Mouse (Mus musculus) forebrain, embryonic 12.5 days (tissue): ENCODE measurements around the gene Gmnn. TPM values are rescaled to one million over a fixed set of nuclear protein-coding genes. Genes with fewer than 3 reads are reported as not detected.
"Not testable (repeated sequence)": the region's sequence is repeated elsewhere in the genome, so short reads cannot be mapped to it uniquely, and the experiment has no call there.

Experiments used
- ATAC-seq: fragments of 200-750 bp; cut with Nextera tagmentation; 2 replicates; pipeline ENCODE4 v1.8.0; 2017; ENCODE audit warnings: moderate TSS enrichment; ENCODE audit not compliant: low FRiP score
- H3K27ac ChIP-seq: fragments of 300-500 bp; sonication (generic); 2 replicates; pipeline ENCODE4 v1.5.1; 2016; ENCODE audit warnings: mild to moderate bottlenecking
- H3K27me3 ChIP-seq: fragments of 300-500 bp; sonication (generic); 2 replicates; pipeline ENCODE4 v1.6.1; 2016; ENCODE audit warnings: mild to moderate bottlenecking
- H3K36me3 ChIP-seq: fragments of 300-500 bp; sonication (generic); replicated peaks from 2 replicates; pipeline ENCODE4 v1.6.1; 2016; ENCODE audit warnings: mild to moderate bottlenecking
- H3K4me1 ChIP-seq: fragments of 300-500 bp; sonication (generic); 2 replicates; pipeline ENCODE4 v1.6.1; 2016
- H3K4me2 ChIP-seq: fragments of 300-500 bp; sonication (generic); 2 replicates; pipeline ENCODE4 v1.6.1; 2016; ENCODE audit warnings: mild to moderate bottlenecking, moderate library complexity
- H3K4me3 ChIP-seq: fragments of 300-500 bp; sonication (generic); replicated peaks from 2 replicates; pipeline ENCODE4 v1.5.1; 2016; ENCODE audit warnings: mild to moderate bottlenecking
- H3K9ac ChIP-seq: fragments of 300-500 bp; sonication (generic); 2 replicates; pipeline ENCODE4 v1.6.1; 2016; ENCODE audit warnings: mild to moderate bottlenecking
- H3K9me3 ChIP-seq: fragments of 300-500 bp; sonication (generic); 2 replicates; pipeline ENCODE4 v1.6.1; 2016
- WGBS: fragments of 180-500 bp; shearing (Covaris S2); methylation state at CpG from one replicate; pipeline ENCODE4 v1.1.7; 2016; 5-methylcytosine and 5-hydroxymethylcytosine counted together
- polyA plus RNA-seq: library from polyadenylated mRNA; unstranded; fragments of >200 nt; fragmentation: Nextera tagmentation; extraction: Ambion mirVana; gene quantifications from 2 replicates; pipeline ENCODE4 v1.2.1, GENCODE M21; 2016

Gene Gmnn
- polyA plus RNA-seq, 1 experiment from 2014 or later = 131 TPM

DNA sequence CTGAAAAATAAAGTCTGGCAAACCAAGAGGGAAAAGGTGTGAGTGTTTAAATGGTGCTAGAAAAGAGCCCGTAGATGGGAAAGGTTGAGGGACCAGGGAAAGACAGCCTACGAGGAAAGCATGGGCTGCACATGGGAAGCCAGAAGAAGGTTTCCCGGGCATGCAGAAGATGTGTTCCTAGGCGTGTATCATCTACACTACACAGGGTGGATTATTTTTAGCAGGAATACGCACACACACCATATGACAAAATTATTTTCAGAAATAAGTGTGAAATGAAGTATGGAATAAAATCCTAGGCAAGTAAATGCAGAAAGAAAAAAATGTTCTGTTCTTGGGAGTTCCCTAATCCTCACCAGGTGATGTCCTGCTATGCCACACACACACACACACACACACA is 25.8 kb upstream of the Gmnn start:
- no peak for ATAC-seq
- no peak overlapping the region for H3K27ac ChIP-seq
- H3K4me1 ChIP-seq = peaks cover 3% of the 10 kb centered on the region; the same call in 1 of the 2 replicates
- H3K9me3 ChIP-seq = no peaks in the 10 kb centered on the region
- H3K36me3 ChIP-seq = no peaks in the 10 kb centered on the region
- no peak overlapping the region for H3K9ac ChIP-seq
- H3K4me2 ChIP-seq = no peak overlapping the region
- no peaks in the 10 kb centered on the region for H3K27me3 ChIP-seq
- no peak overlapping the region for H3K4me3 ChIP-seq
- 93% methylated on average over 5 of the region's 5 CpGs for WGBS

DNA sequence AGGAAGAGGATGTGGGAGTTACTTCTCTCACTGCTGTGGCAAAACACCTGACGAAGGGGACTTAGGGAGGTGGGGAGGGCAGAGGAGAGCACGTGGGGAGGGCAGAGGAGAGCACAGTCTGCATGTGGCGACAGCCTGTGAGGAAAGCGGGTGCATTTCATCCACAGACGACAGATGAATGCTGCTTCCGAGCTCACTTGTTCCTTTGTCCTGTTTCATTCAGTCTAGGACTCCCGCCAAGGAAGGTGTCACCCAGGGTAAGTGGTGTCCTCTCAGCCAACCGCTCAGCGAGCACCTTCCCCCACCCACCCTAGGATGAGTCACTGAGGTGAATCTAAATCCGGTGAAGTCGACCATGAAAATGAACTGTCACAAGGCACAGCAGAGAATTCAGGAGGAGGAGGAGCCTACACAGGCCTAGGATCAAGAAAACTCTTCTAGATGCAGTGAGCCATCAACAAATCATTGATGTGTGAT is 24.3 kb upstream of the Gmnn start:
- H3K4me1 ChIP-seq = peaks cover 3% of the 10 kb centered on the region; the same call in 1 of the 2 replicates
- ATAC-seq = peak; percentile 63; the same call in 1 of the 2 replicates
- no peaks in the 10 kb centered on the region for H3K36me3 ChIP-seq
- no peak overlapping the region for H3K4me3 ChIP-seq
- no peaks in the 10 kb centered on the region for H3K27me3 ChIP-seq
- no peak overlapping the region for H3K4me2 ChIP-seq
- no peak overlapping the region for H3K9ac ChIP-seq
- H3K27ac ChIP-seq = no peak overlapping the region
- WGBS = 55% methylated on average over 11 of the region's 11 CpGs
- no peaks in the 10 kb centered on the region for H3K9me3 ChIP-seq

DNA sequence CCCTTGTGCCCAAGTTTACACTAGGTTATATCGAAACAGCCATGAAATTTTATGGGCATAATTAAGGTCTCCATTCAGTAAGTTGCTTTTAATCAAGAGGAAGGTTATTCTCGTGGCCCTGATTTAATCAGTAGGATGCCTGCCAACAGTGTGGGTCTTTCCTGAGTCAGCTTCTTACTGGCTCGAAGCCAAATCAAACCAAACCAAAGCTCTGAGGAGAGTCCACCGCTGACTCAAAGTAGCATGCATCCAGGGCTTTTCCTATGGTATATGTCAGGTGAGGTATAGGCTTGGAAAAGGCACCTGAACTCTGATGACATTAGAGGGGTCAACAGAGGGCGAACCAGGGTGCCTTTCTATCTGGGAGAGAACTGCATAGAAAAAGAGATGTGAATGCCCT is 20.2 kb upstream of the Gmnn start:
- WGBS = 77% methylated on average over 5 of the region's 5 CpGs
- H3K4me3 ChIP-seq = no peak overlapping the region
- no peak overlapping the region for H3K9ac ChIP-seq
- no peak overlapping the region for H3K27ac ChIP-seq
- peaks cover 3% of the 10 kb centered on the region; the same call in 1 of the 2 replicates for H3K4me1 ChIP-seq
- H3K4me2 ChIP-seq = no peak overlapping the region
- H3K27me3 ChIP-seq = no peaks in the 10 kb centered on the region
- no peaks in the 10 kb centered on the region for H3K36me3 ChIP-seq
- H3K9me3 ChIP-seq = no peaks in the 10 kb centered on the region
- no peak for ATAC-seq

DNA sequence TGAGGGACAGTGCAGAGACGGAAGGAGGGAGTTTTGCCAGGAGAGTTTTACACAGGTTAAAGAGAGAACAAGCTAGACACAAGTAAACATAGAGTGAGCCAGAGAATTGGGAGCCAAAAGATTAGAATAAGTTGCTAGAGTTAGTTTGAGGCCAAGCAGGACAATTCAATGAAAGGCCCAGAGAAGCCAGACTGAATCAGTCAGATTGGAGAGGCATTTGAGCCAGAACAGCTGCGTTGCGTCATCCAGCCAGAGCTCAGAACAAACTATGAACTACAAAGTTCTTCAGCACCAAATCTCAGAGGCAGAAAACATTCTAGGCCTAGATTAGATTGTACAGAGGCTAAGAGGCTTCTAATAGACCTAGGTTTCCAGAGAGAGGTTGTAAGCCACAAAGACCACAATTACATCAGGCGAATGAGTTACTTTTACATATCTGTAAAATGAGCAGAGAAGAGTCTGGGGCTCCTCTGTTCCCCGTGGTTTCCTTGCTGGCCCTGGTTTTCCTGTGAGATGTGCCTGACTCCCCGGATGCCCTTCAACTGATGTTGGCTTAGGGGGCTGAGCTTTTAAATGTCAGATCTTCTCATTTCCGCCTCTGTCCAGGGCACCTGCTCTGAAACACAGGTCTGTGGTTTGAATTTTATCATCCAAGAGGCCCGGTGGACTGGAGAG is 17.1 kb upstream of the Gmnn start:
- Histone ChIP-seq H3K4me2 (no peak overlapping the region), H3K9ac (no peak overlapping the region), H3K27me3 (no peaks in the 10 kb centered on the region), H3K9me3 (no peaks in the 10 kb centered on the region), H3K27ac (no peak overlapping the region), H3K4me1 (no peaks in the 10 kb centered on the region), H3K4me3 (no peak overlapping the region), H3K36me3 (no peaks in the 10 kb centered on the region)
- ATAC-seq = no peak
- WGBS = 89% methylated on average over 8 of the region's 8 CpGs

DNA sequence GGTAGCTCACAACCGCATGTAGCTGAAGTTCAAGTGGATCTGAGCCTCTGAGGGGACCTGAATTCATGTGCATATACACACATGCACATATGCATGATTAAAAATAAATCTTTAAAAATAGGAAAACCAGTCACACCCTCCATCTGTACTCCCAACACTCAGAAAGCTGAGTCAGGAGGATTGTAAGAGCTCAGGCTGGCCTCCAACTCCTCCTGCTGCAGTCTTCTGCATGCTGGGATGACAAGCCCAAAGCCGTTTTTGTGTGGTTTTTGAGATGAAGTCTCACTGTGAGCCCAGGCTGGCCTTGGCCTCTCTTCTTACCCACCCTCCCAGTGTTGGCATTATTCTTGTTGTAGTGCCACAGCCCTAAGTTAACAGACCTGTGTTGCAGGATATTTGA is 16.3 kb upstream of the Gmnn start:
- H3K9ac ChIP-seq = no peak overlapping the region
- H3K4me3 ChIP-seq = no peak overlapping the region
- no peaks in the 10 kb centered on the region for H3K4me1 ChIP-seq
- H3K36me3 ChIP-seq = no peaks in the 10 kb centered on the region
- H3K27me3 ChIP-seq = no peaks in the 10 kb centered on the region
- H3K9me3 ChIP-seq = no peaks in the 10 kb centered on the region
- 82% methylated on average over 2 of the region's 2 CpGs for WGBS
- ATAC-seq = no peak
- no peak overlapping the region for H3K4me2 ChIP-seq
- no peak overlapping the region for H3K27ac ChIP-seq

DNA sequence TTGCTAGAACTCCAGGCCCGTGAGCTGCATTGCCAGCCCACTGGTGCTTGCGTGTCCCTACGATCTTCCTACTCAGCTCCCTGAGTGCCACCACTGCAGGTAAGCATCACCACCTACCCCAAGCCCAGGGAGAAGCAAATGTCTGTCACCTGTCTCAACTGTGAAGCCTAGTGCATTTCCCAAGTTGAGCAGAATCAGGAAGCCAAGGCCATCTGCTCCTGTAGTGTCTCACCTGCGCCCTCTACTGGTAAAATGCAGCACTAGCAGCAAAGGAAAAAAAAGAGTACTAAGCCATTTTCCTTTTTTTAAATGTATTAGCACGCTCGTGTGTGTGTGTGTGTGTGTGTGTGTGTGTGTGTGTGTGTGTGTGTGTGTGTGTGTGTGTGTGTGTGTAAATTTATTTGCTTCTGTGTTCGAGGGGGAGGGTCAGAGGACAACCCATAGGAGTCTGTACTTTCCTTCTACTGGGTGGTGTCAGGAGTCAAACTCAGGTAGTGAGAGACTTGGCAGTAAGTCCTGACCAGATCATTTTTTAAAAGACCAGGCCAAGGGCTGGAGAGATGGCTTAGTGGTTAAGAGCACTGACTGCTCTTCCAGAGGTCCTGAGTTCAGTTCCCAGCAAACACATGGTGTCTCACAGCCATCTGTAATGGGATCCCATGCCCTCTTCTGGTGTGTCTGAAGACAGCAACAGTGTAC is 14.6 kb upstream of the Gmnn start:
- Histone ChIP-seq H3K36me3 (no peaks in the 10 kb centered on the region), H3K4me1 (no peaks in the 10 kb centered on the region), H3K27me3 (no peaks in the 10 kb centered on the region), H3K27ac (no peak overlapping the region), H3K9me3 (no peaks in the 10 kb centered on the region), H3K4me3 (no peak overlapping the region), H3K4me2 (no peak overlapping the region), H3K9ac (no peak overlapping the region)
- WGBS = 50% methylated on average over 7 of the region's 7 CpGs
- ATAC-seq = no peak

DNA sequence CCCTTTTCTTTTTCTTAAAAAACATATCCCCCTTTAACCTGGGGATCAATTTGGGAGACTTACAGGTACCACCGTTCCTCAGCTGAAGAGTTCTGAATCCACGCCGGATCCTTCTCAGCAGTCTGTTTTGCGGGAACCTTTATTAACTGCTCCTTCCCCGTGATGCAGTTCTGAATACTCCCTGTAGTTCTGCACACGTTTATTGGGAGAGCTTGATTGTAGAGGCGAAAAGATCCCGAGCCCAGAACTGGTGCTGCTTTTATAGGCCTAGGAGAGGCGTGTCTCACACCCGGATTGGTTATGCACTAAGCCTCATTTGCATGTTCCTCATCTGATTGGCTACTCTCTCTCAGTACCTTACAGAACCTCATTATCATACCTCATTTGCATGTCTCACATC is 9.8 kb upstream of the Gmnn start:
- not testable (repeated sequence) for H3K27ac ChIP-seq, H3K27me3 ChIP-seq, H3K4me2 ChIP-seq, H3K9me3 ChIP-seq, H3K9ac ChIP-seq, ATAC-seq, H3K36me3 ChIP-seq, H3K4me1 ChIP-seq, H3K4me3 ChIP-seq
- WGBS = 96% methylated on average over 10 of the region's 10 CpGs

DNA sequence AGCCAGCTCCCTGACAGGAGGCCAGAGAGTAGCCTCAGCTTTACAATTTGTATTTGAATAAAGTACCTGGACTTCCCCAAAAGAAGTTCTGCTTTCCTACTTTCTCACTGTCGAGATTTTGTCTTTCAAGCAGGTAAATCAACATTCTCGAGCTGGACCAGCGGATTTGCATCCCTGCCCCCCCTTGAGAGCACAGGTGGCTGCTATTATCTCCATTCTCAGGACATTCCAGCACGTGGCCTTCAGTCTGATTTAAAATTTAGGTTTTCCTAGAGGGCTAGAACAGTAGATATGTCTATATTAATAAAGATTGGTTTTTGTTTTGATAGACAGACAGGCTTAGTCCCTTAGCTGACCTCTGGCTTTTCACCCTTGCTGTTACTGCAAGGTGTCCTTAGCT is 6.1 kb upstream of the Gmnn start:
- not testable (repeated sequence) for H3K36me3 ChIP-seq, H3K4me2 ChIP-seq, H3K27me3 ChIP-seq, H3K4me3 ChIP-seq, H3K9ac ChIP-seq, ATAC-seq, H3K27ac ChIP-seq, H3K4me1 ChIP-seq, H3K9me3 ChIP-seq
- WGBS = 84% methylated on average over 4 of the region's 4 CpGs

DNA sequence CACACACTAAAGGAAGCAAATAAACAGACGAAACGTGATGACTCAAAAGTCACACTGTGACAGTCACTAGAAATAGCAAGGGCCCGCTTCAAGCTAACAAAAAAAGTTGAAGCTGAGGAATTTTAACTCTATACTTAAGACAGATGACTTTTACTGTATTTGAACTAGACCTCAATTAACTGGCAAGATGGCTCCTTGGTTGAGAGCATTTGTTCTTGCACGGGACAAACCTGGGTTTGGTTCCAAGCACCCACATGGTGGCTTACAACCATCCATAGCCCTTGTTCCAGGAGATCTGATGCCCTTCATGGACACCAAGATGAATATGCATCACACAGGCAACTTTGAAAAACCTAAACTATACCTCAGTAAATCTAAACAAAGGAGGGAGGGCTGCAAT is 531 bp upstream of the Gmnn start:
- ATAC-seq = no peak
- H3K27ac ChIP-seq = 0 out of 2 replicates have a peak overlapping the region, but pooled peaks have one; percentile 95
- H3K9me3 ChIP-seq = no peaks in the 10 kb centered on the region
- peaks cover 16% of the 10 kb centered on the region for H3K4me1 ChIP-seq
- peak overlapping the region; percentile 76; the same call in 1 of the 2 replicates for H3K9ac ChIP-seq
- peaks cover 20% of the 10 kb centered on the region for H3K36me3 ChIP-seq
- H3K4me2 ChIP-seq = peak overlapping the region; percentile 63
- peak overlapping the region; percentile 88 for H3K4me3 ChIP-seq
- no peaks in the 10 kb centered on the region for H3K27me3 ChIP-seq
- WGBS = 41% methylated on average over 4 of the region's 4 CpGs

DNA sequence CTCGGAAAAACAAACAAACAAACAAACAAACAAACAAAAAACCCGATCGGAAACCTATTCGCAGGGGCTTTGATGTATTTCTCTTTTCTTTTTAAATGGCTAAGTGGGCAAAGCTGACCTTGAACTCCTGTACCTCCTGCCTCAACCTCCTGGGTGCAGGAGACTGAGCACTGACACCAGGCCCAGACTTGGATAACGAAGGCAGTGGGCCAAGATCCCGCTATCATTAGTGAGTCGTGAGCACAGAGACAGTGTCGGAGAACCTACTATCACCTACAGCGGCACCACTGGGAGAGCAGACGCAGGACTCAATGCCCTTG is 680 bp downstream of the Gmnn start:
- H3K9me3 ChIP-seq = no peaks in the 10 kb centered on the region
- 8% methylated on average over 10 of the region's 10 CpGs for WGBS
- peak overlapping the region; percentile 76 for H3K9ac ChIP-seq
- H3K27me3 ChIP-seq = no peaks in the 10 kb centered on the region
- H3K4me3 ChIP-seq = peak overlapping the region; percentile 88
- peaks cover 16% of the 10 kb centered on the region for H3K4me1 ChIP-seq
- peak overlapping the region; percentile 95; the same call in 1 of the 2 replicates for H3K27ac ChIP-seq
- peak overlapping the region; percentile 63 for H3K4me2 ChIP-seq
- ATAC-seq = no peak
- peaks cover 26% of the 10 kb centered on the region for H3K36me3 ChIP-seq

DNA sequence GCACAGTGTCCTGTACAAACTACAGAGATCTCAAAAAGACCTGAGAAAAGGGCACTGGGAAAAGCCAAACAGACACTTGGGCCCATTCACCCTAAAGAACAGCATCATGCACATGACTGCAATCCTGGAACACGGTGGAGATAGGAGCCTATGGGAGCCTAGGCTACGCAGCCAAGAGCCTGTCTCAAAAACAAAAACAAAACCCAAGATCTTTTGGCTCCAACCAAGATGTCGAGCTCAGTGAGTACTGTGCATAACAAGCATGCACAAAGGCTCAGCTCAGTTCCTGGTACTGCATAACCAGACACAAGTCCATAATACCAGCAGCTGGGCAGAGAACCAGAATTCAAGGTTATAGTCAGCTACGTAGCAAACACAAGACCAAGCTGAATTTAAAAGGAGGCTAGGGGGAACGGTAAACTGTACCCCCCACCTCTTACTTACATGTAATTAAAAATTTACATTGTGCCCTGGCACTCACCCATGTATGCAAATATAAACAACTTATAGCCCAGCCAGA is 1.3 kb downstream of the Gmnn start:
- WGBS = 73% methylated on average over 5 of the region's 5 CpGs
- peaks cover 16% of the 10 kb centered on the region for H3K4me1 ChIP-seq
- H3K27ac ChIP-seq = no peak overlapping the region
- H3K4me3 ChIP-seq = peak overlapping the region; percentile 88
- no peaks in the 10 kb centered on the region for H3K27me3 ChIP-seq
- H3K4me2 ChIP-seq = peak overlapping the region; percentile 63
- peak overlapping the region; percentile 76 for H3K9ac ChIP-seq
- no peak for ATAC-seq
- H3K9me3 ChIP-seq = no peaks in the 10 kb centered on the region
- H3K36me3 ChIP-seq = peaks cover 31% of the 10 kb centered on the region

DNA sequence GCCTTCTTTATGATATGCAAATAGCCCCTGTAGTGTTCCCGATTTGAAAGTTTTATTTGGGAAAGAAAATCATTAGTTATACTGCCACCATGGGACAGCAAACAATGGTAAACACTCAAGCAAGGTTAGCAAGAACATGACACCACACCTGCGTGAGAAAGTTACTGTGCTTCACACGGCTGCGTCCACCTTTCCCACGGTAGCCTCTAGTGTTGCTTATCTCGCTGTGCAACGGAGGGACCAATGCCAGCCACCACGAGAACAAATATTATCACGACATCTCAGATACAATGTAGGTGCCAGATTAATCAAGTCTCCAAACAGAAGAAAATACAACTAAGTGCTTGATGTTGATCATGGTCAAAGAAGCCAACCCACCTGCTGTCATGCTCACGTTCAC is 2.3 kb downstream of the Gmnn start:
- no peak overlapping the region for H3K4me2 ChIP-seq
- H3K4me3 ChIP-seq = no peak overlapping the region
- ATAC-seq = no peak
- no peaks in the 10 kb centered on the region for H3K27me3 ChIP-seq
- 93% methylated on average over 10 of the region's 10 CpGs for WGBS
- peaks cover 16% of the 10 kb centered on the region for H3K4me1 ChIP-seq
- peaks cover 40% of the 10 kb centered on the region for H3K36me3 ChIP-seq
- H3K9me3 ChIP-seq = no peaks in the 10 kb centered on the region
- 0 out of 2 replicates have a peak overlapping the region, but pooled peaks have one; percentile 12 for H3K9ac ChIP-seq
- H3K27ac ChIP-seq = no peak overlapping the region
